Mouse (Mus musculus) mouse embryonic stem cell (cell line): ENCODE data around the gene Mmd.

ENCODE experiments used
- in situ Hi-C, 2 experiments: fragments of 300-500 bp; cut with MboI; formaldehyde crosslinking; loops; 1 replicate in 1 of 2; 3 replicates in 1 of 2; pipeline ENCODE4 v1.14.3; 2019 to 2020; ENCODE audit warnings: low sequenced_read_pairs in 2 of 2, low pct_unique_long_range_greater_than_20kb in 1 of 2, mixed read lengths in 1 of 2; ENCODE audit not compliant: unreplicated experiment in 1 of 2

The Mmd gene

DNA sequence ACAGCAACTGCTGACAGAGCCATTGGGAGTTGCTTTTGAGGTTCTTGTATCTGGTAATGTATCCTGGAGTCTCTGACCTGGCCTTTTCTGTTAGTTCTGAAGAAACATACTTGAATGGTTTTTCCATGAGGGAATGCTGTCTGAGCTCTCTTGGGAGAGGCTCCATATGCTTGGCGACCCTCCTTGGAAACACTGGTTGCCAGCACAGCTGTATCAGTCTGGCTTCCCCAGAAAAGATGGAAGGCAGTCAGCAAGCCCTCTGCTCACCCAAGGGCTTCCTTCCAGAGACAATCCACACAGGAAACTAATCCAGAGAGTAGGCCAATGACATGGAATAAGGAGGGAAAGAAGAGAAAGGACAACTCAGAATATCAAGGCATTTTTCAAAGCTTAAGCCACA lies 77.6 kb downstream of the Mmd start:
- in situ Hi-C loops: loop anchor here in 1 of 2 experiments (25.0 kb wide), 1 partner anchor 285 kb away; no protein-coding TSS in a partner anchor
